Mouse (Mus musculus) cortical plate, adult 2 months (tissue): ENCODE measurements around the gene Tbc1d22a. TPM values are rescaled to one million over a fixed set of nuclear protein-coding genes. Genes with fewer than 3 reads are reported as not detected.
"Not testable (repeated sequence)": the region's sequence is repeated elsewhere in the genome, so short reads cannot be mapped to it uniquely, and the experiment has no call there.

Experiments used
- H3K27ac ChIP-seq: fragments of 200-500 bp; 2 replicates; pipeline ENCODE4 v1.5.1; 2012; ENCODE audit warnings: low read length, control low read depth, inconsistent platforms; ENCODE audit not compliant: insufficient read depth
- H3K4me1 ChIP-seq: fragments of 200-500 bp; 2 replicates; pipeline ENCODE4 v1.6.1; 2011; ENCODE audit warnings: low read length; ENCODE audit not compliant: control insufficient read depth, insufficient read depth
- H3K4me3 ChIP-seq: fragments of 200-500 bp; 2 replicates; pipeline ENCODE4 v1.5.1; 2011; ENCODE audit warnings: mild to moderate bottlenecking, low read length, control low read depth; ENCODE audit not compliant: insufficient read depth
- CTCF ChIP-seq: fragments of 200-500 bp; IDR thresholded peaks from 2 replicates; pipeline ENCODE4 v1.5.1; 2011; ENCODE audit warnings: mild to moderate bottlenecking, control low read depth, low read length; ENCODE audit not compliant: insufficient read depth; ENCODE audit errors: extremely low read depth
- POLR2A ChIP-seq: fragments of 200-500 bp; IDR thresholded peaks from 2 replicates; pipeline ENCODE4 v1.6.1; 2011; ENCODE audit warnings: mild to moderate bottlenecking, low read length, control low read depth; ENCODE audit not compliant: insufficient read depth; ENCODE audit errors: extremely low read depth
- polyA plus RNA-seq: library from polyadenylated mRNA; depleted of rRNA; stranded (reverse); fragments of >200 nt; gene quantifications from 2 replicates; pipeline ENCODE4 v1.2.3, GENCODE M21; 2012

Tbc1d22a gene
- polyA plus RNA-seq, 1 experiment: 33.9 TPM

DNA sequence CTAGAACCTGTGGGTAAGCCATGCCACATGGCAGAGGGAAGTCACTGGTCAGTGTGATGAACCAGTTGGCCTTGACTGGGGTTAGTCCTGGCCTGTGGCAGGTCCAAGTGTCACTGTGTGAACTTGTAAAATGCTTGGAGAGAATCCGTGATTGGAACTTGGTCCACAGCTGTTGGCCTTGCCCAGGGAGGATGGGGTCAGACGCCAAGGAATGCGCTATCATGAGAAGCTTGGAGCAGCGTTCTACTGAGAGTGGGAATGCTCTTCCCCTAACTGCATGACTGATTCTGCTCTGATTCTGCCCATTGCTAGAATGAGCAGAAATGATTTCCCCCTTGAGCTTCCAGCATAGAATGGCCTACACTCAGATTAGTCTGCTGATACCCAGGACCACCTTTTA, 6.5 kb downstream of the Tbc1d22a start:
- no peak overlapping the region for H3K4me3 ChIP-seq
- TF ChIP-seq POLR2A (no peak), CTCF (no peak)
- H3K4me1 ChIP-seq: peaks cover 15% of the 10 kb centered on the region
- peak overlapping the region; percentile 40 for H3K27ac ChIP-seq

DNA sequence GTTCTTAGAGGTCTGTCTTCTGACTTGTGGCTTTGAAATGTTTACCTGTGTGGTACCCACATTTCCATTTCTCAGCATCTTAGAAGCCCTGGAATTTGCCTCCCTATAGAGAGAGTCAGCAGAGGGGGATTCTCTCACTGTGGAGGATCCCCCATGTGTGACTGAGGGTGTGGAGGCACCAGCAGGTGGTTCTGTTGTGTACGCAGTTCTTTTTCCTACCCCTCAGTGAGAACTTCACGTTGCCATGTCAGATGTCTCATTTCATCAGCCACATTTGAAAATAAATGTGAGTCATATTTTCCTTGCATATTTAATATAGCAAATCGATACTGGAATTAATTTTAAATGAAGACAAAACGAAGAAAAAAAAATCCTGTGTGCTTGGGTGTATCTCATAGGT, 7.1 kb downstream of the Tbc1d22a start:
- no peak overlapping the region for H3K27ac ChIP-seq
- H3K4me1 ChIP-seq: peaks cover 17% of the 10 kb centered on the region
- H3K4me3 ChIP-seq: no peak overlapping the region
- TF ChIP-seq CTCF (no peak), POLR2A (no peak)

DNA sequence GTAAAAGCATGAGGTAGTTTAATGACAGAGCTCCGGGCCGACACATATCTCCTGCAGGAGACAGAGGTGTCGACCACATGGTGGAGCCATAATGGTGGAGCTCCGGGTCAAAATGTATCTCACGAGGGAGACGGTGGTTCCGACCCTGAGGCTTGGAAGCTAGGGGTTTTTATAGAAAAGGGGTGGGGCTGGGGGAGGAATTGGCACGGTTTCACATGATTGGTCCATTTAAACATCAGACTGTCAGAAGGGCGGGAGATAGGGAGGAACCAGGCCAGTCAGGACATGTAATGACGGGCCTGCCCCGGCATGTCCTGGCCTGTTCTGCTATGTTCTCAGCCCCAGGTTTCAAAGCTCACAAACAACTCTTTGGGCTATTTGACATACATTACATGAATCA, 7.6 kb downstream of the Tbc1d22a start:
- not testable (repeated sequence) for H3K27ac ChIP-seq, H3K4me3 ChIP-seq
- peaks cover 17% of the 10 kb centered on the region for H3K4me1 ChIP-seq

DNA sequence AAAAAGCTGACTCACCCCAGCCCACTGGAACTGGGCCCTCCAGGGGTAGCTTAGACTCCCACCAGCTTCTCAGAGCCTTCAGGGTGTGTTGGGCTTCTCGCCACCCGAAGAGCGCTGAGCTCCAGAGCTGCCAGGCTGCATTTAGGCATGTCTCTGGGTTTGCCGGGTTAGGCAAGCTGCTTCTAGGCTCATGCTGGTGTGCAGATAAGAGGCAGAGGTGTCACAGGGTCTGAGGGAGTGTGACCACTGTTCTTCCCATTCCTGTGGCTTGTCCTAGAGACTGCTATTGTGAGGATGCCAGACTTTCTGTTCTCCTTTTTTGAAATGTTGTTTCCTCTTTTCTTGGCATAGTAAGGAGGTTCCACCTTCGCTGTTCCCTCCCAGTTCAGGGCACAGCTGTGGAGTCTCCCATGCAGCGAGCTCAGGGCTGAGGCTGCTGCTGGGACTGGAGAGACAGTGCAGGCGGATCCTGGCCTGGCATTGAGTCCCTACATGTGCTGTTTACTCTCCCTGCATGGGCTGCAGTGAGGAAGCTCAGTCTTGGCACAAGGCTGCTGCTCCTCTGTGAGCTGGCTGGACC, 10.8 kb downstream of the Tbc1d22a start:
- TF ChIP-seq CTCF (no peak), POLR2A (no peak)
- H3K27ac ChIP-seq: no peak overlapping the region; the same call in 1 of the 2 replicates
- H3K4me1 ChIP-seq: peaks cover 12% of the 10 kb centered on the region
- no peak overlapping the region for H3K4me3 ChIP-seq

DNA sequence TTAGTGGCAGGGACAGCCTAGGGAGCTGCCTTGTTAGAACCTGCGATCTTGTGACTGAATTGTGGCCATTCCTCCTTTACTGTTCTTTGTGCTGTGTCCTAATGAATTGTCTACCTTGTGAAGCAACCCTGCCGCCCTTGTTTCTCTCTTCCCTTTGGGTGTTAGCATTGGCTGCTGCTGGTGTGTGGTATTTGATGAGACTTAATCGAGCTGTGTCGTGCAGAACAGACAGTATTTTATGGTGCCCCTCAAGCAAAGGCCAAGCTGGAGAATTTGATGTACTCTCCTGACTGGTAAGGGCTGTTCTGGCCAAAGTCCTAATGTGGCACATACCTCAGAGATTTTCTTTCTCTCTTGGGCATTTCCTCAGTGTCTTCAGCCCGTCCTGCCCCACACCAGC, 12.0 kb downstream of the Tbc1d22a start:
- Histone ChIP-seq H3K4me3 (no peak overlapping the region), H3K27ac (no peak overlapping the region)
- no peak for TF ChIP-seq POLR2A
- no peak for TF ChIP-seq CTCF

DNA sequence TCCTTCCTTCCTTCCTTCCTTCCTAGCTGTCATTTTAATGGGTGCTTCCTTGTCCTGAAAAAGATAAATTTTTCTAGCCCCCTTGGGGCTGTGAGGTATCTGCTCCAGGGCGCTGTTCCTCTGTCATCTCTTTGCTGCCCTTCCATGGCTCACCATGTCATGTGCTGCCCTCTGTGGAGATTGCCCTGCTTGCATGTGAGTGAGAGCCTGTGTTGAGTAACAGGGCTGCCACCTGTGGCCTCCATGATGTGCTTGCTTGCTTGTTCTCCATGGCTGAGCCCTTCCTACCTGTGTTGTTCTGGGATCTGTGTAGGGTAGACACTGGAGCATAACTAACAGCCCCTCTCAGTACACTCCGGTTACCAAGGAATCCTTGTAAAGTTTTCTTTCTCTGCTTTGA, 12.7 kb downstream of the Tbc1d22a start:
- Histone ChIP-seq H3K27ac (no peak overlapping the region), H3K4me1 (peaks cover 5% of the 10 kb centered on the region; the same call in 1 of the 2 replicates), H3K4me3 (no peak overlapping the region)
- TF ChIP-seq POLR2A: no peak
- no peak for TF ChIP-seq CTCF

More for the DNA sequence above, 12.0 kb downstream of the Tbc1d22a start:
- H3K4me1 ChIP-seq: peaks cover 5% of the 10 kb centered on the region; the same call in 1 of the 2 replicates

DNA sequence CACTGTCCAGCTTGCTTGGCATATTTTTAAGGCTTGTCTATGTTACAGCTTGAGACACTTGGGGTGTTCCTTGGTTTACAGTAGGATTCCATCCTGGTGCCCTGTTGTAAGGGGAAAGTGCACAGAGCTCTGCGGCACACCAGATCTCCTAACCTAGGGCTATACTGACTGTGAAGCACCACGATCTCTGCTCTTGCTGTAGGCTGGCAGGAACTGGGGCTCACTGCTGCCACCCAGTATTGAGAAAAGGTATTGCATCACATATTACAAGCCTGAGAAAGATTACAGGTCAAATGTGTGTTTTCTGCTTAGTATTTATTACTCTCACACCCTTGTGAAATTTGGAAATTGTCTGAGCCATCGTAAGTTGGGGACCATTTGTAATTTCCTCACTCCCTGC, 13.9 kb downstream of the Tbc1d22a start:
- H3K27ac ChIP-seq: no peak overlapping the region
- H3K4me1 ChIP-seq: peaks cover 5% of the 10 kb centered on the region; the same call in 1 of the 2 replicates
- TF ChIP-seq POLR2A: no peak
- peak; percentile 75 for TF ChIP-seq CTCF
- H3K4me3 ChIP-seq: no peak overlapping the region

DNA sequence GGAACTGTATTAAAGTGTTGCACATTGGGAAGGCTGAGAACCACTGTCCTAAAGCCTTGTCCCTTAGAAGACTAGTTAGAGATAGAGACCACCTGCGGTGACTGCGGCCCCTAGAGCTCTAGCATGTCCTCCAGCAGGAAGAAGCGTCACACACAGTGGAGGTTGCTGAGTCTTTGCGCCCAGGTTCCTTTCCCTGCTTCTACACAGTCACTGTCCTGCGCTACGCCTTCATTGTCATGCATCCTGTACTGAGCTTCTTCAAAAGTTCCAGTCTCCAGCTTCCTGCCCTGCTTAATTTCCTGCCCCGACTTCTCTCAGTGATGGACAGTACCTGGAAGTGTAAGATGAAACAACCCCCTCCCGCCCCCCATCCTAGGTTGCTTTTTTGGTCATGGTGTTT, 14.8 kb downstream of the Tbc1d22a start:
- TF ChIP-seq POLR2A (no peak), CTCF (no peak)
- Histone ChIP-seq H3K4me3 (no peak overlapping the region), H3K4me1 (peaks cover 5% of the 10 kb centered on the region; the same call in 1 of the 2 replicates), H3K27ac (no peak overlapping the region)

DNA sequence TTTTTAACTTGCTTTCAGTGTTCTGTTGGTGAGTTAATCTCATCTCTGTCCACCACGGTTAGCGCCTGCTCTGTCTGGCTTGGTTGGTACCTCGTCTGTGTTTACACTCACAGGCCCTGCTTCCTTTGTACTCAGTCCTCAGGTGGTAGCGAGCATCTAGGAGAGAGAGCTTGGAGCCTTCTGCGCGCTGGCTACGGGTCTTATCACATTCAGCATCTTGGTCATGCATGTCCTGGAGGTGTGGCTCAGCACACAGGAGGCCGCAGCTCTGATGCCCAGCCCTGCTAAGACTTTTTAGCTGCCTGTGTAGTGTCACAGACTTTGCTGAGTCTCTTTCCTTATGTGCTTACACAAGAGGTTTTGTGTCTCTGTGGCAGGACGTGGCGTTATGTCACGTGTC, 15.4 kb downstream of the Tbc1d22a start:
- Histone ChIP-seq H3K4me1 (peaks cover 6% of the 10 kb centered on the region), H3K4me3 (no peak overlapping the region), H3K27ac (no peak overlapping the region)
- no peak for TF ChIP-seq POLR2A
- no peak for TF ChIP-seq CTCF

DNA sequence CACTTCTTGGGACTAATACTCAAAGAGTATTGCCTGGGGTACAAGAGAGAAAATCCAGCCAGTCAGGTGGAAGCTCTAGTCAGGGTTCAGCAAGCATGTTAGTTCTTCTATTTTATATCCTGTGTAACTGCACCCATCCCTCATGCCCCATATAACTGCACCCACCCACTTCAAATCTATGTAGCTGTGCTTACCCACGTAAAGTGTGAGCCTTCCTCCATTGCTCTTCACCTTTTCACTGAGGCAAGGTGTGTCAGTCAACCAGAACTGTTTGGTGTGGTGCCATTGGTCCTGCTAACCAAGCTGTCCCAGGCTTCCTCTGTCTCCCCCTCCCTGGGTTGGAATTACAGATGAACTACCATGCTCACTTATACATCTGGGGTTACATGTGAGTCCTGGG, 16.9 kb downstream of the Tbc1d22a start:
- no peak overlapping the region for H3K4me3 ChIP-seq
- H3K27ac ChIP-seq: no peak overlapping the region
- peaks cover 9% of the 10 kb centered on the region for H3K4me1 ChIP-seq
- TF ChIP-seq CTCF: no peak
- no peak for TF ChIP-seq POLR2A

DNA sequence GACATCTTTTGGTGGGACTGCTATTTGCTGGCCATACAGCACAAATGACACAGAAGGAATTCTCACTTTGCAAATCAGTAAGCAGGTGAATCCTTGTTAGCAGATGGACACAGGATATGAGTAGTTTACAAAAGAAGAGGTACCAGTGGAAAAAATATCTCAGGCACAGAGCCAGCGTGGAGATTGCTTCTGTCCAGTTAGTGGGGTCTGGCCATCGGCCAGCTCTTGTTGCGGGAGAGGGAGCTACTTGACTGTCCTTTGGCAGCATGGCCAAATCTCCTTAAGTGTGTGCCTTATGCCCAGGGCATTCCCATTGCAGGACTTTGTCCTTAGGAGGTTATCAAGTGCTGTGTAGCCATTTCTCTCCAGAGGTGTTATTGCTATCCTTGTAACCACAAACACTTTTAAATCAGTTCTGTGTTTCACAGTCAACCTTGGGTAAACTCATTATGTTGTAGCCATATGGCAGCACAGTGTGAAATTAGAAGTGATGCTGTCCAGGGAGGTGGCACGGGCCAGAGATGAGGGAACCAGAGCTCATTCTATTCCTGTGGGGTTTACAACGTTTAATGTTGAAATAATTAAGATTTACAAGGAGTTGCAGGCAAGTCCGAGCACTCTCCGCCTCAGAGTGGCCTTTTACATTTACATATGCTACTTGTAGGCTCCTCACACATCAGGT, 17.7 kb downstream of the Tbc1d22a start:
- Histone ChIP-seq H3K27ac (no peak overlapping the region), H3K4me1 (peaks cover 9% of the 10 kb centered on the region), H3K4me3 (no peak overlapping the region)
- no peak for TF ChIP-seq CTCF
- TF ChIP-seq POLR2A: no peak
